Mouse (Mus musculus): ENCODE data around the gene Hs6st2.

DNA sequence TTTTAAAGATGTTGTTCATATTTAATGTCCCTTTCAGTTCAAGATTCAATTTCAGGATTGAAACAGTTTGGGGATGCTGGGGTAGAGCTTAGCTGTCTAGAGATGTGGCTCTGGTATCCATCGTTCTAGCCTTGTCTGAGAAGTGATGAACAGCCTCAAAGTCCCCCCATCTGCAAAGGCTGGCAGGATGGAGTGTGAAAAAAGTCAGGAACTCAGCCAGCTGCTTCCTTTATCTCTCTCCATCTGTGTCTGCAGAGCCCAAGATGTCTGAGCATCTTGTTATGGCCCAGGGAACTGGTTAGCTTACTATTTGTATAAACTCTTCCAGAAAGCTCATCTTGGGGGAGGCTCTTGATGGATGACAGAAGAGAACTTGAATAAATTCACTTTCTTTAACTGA lies 70.9 kb downstream of the Hs6st2 start:
- TF ChIP-seq CTCF (IDR thresholded peaks at IDR 0.05; ENCODE audit: extremely low read depth, insufficient read length, insufficient replicate concordance, low read depth, low read length) (no peak), POLR2A (IDR thresholded peaks at IDR 0.05; ENCODE audit: low read depth, low read length) (no peak)
